Mouse (Mus musculus) left cerebral cortex, adult 18-20 months (tissue): ENCODE results near the gene Creb3l1. TPM values are rescaled to one million over a fixed set of nuclear protein-coding genes. Genes with fewer than 3 reads are reported as not detected.
A peak's percentile ranks its signal among the peaks of the same experiment; 100 is the strongest.

ENCODE experiments used
- DNase-seq, 2 experiments: peaks; one replicate each; pipeline ENCODE4 v3.0.0; 2021 to 2022; ENCODE audit warnings: low spot score in 2 of 2, mixed read lengths in 1 of 2
- long read RNA-seq, 2 experiments: library from polyadenylated mRNA; stranded (forward); transcript quantifications; one replicate each; pipeline ENCODE4 v2.0.0; 2021
- total RNA-seq, 2 experiments: library from RNA; stranded (reverse); gene quantifications; 2 replicates each; pipeline ENCODE4 v1.2.3; 2021

Creb3l1 gene
- total RNA-seq, result 1 to 10 TPM; 2.3 to 2.6 TPM
- long read RNA-seq, experiment 1, result 0 reads
- long read RNA-seq, experiment 2, partial matches to known transcripts, result 0 of 2 reads
- long read RNA-seq, experiment 2, other reads (novel, unspliced or antisense), result 0 of 2 reads

GRCm38 (mm10) chr2:92024274-92024672 lies at the start of gene Creb3l1:
Creb3l1 (minus strand) TSS chr2:92024502.
- DNase-seq, result peak in 1 of 2 experiments; percentile 20

- no peak for DNase-seq
Measured at GRCm38 (mm10) chr2:92071143-92071542, 46.8 kb upstream of the Creb3l1 start.

GRCm38 (mm10) chr2:92069630-92070029 lies 45.3 kb upstream of the Creb3l1 start:
- no peak for DNase-seq

GRCm38 (mm10) chr2:92067600-92067999 lies 43.3 kb upstream of the Creb3l1 start:
- DNase-seq, result no peak

GRCm38 (mm10) chr2:92066899-92067298 lies 42.6 kb upstream of the Creb3l1 start:
- DNase-seq, result no peak

- DNase-seq, result no peak
Measured at GRCm38 (mm10) chr2:92065938-92066337, 41.6 kb upstream of the Creb3l1 start.

- no peak for DNase-seq
Measured at GRCm38 (mm10) chr2:92065269-92065888, 41.1 kb upstream of the Creb3l1 start.

GRCm38 (mm10) chr2:92063106-92063505 lies 38.8 kb upstream of the Creb3l1 start:
- no peak for DNase-seq

- peak in 1 of 2 experiments; percentile 17 for DNase-seq
Measured at GRCm38 (mm10) chr2:92061337-92061736, 37.0 kb upstream of the Creb3l1 start.

- no peak for DNase-seq
Measured at GRCm38 (mm10) chr2:92060291-92060690, 36.0 kb upstream of the Creb3l1 start.

- DNase-seq, result peak; percentile 70 to 84
Measured at GRCm38 (mm10) chr2:92059481-92060220, 35.3 kb upstream of the Creb3l1 start.

GRCm38 (mm10) chr2:92058936-92059335 lies 34.6 kb upstream of the Creb3l1 start:
- no peak for DNase-seq

- DNase-seq, result peak; percentile 97 to 98
Measured at GRCm38 (mm10) chr2:92058469-92058868, 34.2 kb upstream of the Creb3l1 start.

- no peak for DNase-seq
Measured at GRCm38 (mm10) chr2:92056760-92057159, 32.5 kb upstream of the Creb3l1 start.

- peak; percentile 49 to 63 for DNase-seq
Measured at GRCm38 (mm10) chr2:92055831-92056236, 31.5 kb upstream of the Creb3l1 start.

GRCm38 (mm10) chr2:92055101-92055813 lies 31.0 kb upstream of the Creb3l1 start:
- DNase-seq, result peak; percentile 85 to 89

GRCm38 (mm10) chr2:92052754-92053153 lies 28.5 kb upstream of the Creb3l1 start:
- no peak for DNase-seq

- peak; percentile 58 to 60 for DNase-seq
Measured at GRCm38 (mm10) chr2:92052188-92052587, 27.9 kb upstream of the Creb3l1 start.

- DNase-seq, result no peak
Measured at GRCm38 (mm10) chr2:92048034-92048690, 23.9 kb upstream of the Creb3l1 start.

GRCm38 (mm10) chr2:92047601-92048000 lies 23.3 kb upstream of the Creb3l1 start:
- no peak for DNase-seq

- no peak for DNase-seq
Measured at GRCm38 (mm10) chr2:92043285-92043684, 19.0 kb upstream of the Creb3l1 start.
